Mouse (Mus musculus) forebrain, embryonic 16.5 days (tissue): ENCODE results near the gene Add2. TPM values are rescaled to one million over a fixed set of nuclear protein-coding genes. Genes with fewer than 3 reads are reported as not detected.

Experiments
- ATAC-seq: fragments of 200-750 bp; cut with Nextera tagmentation; 2 replicates; pipeline ENCODE4 v1.8.0; 2017; ENCODE audit warnings: mild to moderate bottlenecking, moderate library complexity
- H3K27ac ChIP-seq: fragments of 300-500 bp; sonication (generic); 2 replicates; pipeline ENCODE4 v1.5.1; 2014; ENCODE audit warnings: low read length, control low read depth
- H3K27me3 ChIP-seq: fragments of 300-500 bp; sonication (generic); replicated peaks from 2 replicates; pipeline ENCODE4 v1.6.1; 2014; ENCODE audit warnings: low read length; ENCODE audit not compliant: control insufficient read depth, insufficient read depth
- H3K36me3 ChIP-seq: fragments of 300-500 bp; sonication (generic); 2 replicates; pipeline ENCODE4 v1.6.1; 2014; ENCODE audit not compliant: control insufficient read depth, insufficient read depth
- H3K4me1 ChIP-seq: fragments of 300-500 bp; sonication (generic); replicated peaks from 2 replicates; pipeline ENCODE4 v1.6.1; 2014; ENCODE audit warnings: low read length; ENCODE audit not compliant: control insufficient read depth, insufficient read depth
- H3K4me2 ChIP-seq: fragments of 300-500 bp; sonication (generic); 2 replicates; pipeline ENCODE4 v1.6.1; 2014; ENCODE audit warnings: mild to moderate bottlenecking, low read length, control low read depth
- H3K4me3 ChIP-seq: fragments of 300-500 bp; sonication (generic); replicated peaks from 2 replicates; pipeline ENCODE4 v1.5.1; 2014; ENCODE audit warnings: mild to moderate bottlenecking, low read length, control low read depth
- H3K9ac ChIP-seq: fragments of 300-500 bp; sonication (generic); replicated peaks from 2 replicates; pipeline ENCODE4 v1.6.1; 2014; ENCODE audit warnings: low read depth, low read length, control low read depth
- H3K9me3 ChIP-seq: fragments of 300-500 bp; sonication (generic); 2 replicates; pipeline ENCODE4 v1.6.1; 2016; ENCODE audit warnings: low read length; ENCODE audit not compliant: control insufficient read depth
- WGBS: fragments of 180-500 bp; shearing (Covaris S2); extraction: QIAGEN DNeasy Blood & Tissue Kit; methylation state at CpG from one replicate; pipeline ENCODE4 v1.1.7; 2014; 5-methylcytosine and 5-hydroxymethylcytosine counted together
- polyA plus RNA-seq: library from polyadenylated mRNA; unstranded; fragments of >200 nt; fragmentation: Nextera tagmentation; extraction: Ambion mirVana; gene quantifications from 2 replicates; pipeline ENCODE4 v1.2.1, GENCODE M21; 2015

Add2 gene
- polyA plus RNA-seq, 1 experiment from 2014 or later: 243 TPM

GRCm38 (mm10) chr6:86103614-86104013 lies 75.1 kb downstream of the Add2 start:
- H3K9ac ChIP-seq: no peak overlapping the region

GRCm38 (mm10) chr6:86104719-86105118 lies 76.2 kb downstream of the Add2 start:
- 67% methylated on average over 4 of the region's 4 CpGs for WGBS
- Histone ChIP-seq H3K4me2 (no peak overlapping the region), H3K4me3 (no peak overlapping the region), H3K36me3 (peaks cover 39% of the 10 kb centered on the region), H3K4me1 (peaks cover 12% of the 10 kb centered on the region), H3K9me3 (no peaks in the 10 kb centered on the region), H3K9ac (no peak overlapping the region), H3K27me3 (no peaks in the 10 kb centered on the region), H3K27ac (no peak overlapping the region)
- no peak for ATAC-seq

More at GRCm38 (mm10) chr6:86103614-86104013, 75.1 kb downstream of the Add2 start:
- H3K9me3 ChIP-seq: no peaks in the 10 kb centered on the region
- H3K27me3 ChIP-seq: no peaks in the 10 kb centered on the region
- no peak for ATAC-seq
- H3K4me3 ChIP-seq: no peak overlapping the region
- 69% methylated on average over 4 of the region's 4 CpGs for WGBS
- peaks cover 37% of the 10 kb centered on the region for H3K36me3 ChIP-seq
- no peak overlapping the region for H3K4me2 ChIP-seq
- peak overlapping the region; percentile 81 for H3K27ac ChIP-seq
- peaks cover 12% of the 10 kb centered on the region for H3K4me1 ChIP-seq

- no peaks in the 10 kb centered on the region for H3K27me3 ChIP-seq
- peaks cover 12% of the 10 kb centered on the region for H3K4me1 ChIP-seq
- 78% methylated on average over 12 of the region's 12 CpGs for WGBS
- H3K27ac ChIP-seq: no peak overlapping the region
- H3K9me3 ChIP-seq: no peaks in the 10 kb centered on the region
- no peak overlapping the region for H3K9ac ChIP-seq
- no peak overlapping the region for H3K4me3 ChIP-seq
- no peak for ATAC-seq
- no peak overlapping the region for H3K4me2 ChIP-seq
- H3K36me3 ChIP-seq: peaks cover 47% of the 10 kb centered on the region
Measured at GRCm38 (mm10) chr6:86106045-86106444, 77.6 kb downstream of the Add2 start.

GRCm38 (mm10) chr6:86107101-86107500 lies 78.6 kb downstream of the Add2 start:
- 94% methylated on average over 4 of the region's 4 CpGs for WGBS
- no peaks in the 10 kb centered on the region for H3K9me3 ChIP-seq
- no peak for ATAC-seq
- H3K4me3 ChIP-seq: no peak overlapping the region
- H3K27ac ChIP-seq: no peak overlapping the region
- H3K36me3 ChIP-seq: peaks cover 51% of the 10 kb centered on the region
- peaks cover 12% of the 10 kb centered on the region for H3K4me1 ChIP-seq
- no peak overlapping the region for H3K4me2 ChIP-seq
- H3K9ac ChIP-seq: no peak overlapping the region
- H3K27me3 ChIP-seq: no peaks in the 10 kb centered on the region

- no peaks in the 10 kb centered on the region for H3K27me3 ChIP-seq
- H3K4me2 ChIP-seq: no peak overlapping the region
- ATAC-seq: no peak
- H3K4me1 ChIP-seq: no peaks in the 10 kb centered on the region
- H3K9me3 ChIP-seq: no peaks in the 10 kb centered on the region
- 96% methylated on average over 3 of the region's 3 CpGs for WGBS
- H3K9ac ChIP-seq: no peak overlapping the region
- no peak overlapping the region for H3K27ac ChIP-seq
- H3K4me3 ChIP-seq: no peak overlapping the region
- H3K36me3 ChIP-seq: peaks cover 51% of the 10 kb centered on the region
Measured at GRCm38 (mm10) chr6:86115843-86116242, 87.4 kb downstream of the Add2 start.

- Histone ChIP-seq H3K9me3 (no peaks in the 10 kb centered on the region), H3K4me1 (no peaks in the 10 kb centered on the region), H3K27me3 (no peaks in the 10 kb centered on the region), H3K36me3 (peaks cover 16% of the 10 kb centered on the region), H3K4me3 (no peak overlapping the region), H3K4me2 (no peak overlapping the region), H3K27ac (no peak overlapping the region), H3K9ac (no peak overlapping the region)
- 90% methylated on average over 4 of the region's 4 CpGs for WGBS
- no peak for ATAC-seq
Measured at GRCm38 (mm10) chr6:86123057-86123456, 94.6 kb downstream of the Add2 start.

GRCm38 (mm10) chr6:86125761-86126160 lies 97.3 kb downstream of the Add2 start:
- H3K36me3 ChIP-seq: no peaks in the 10 kb centered on the region
- H3K4me2 ChIP-seq: no peak overlapping the region
- no peak overlapping the region for H3K9ac ChIP-seq
- no peaks in the 10 kb centered on the region for H3K9me3 ChIP-seq
- WGBS: 79% methylated on average over 4 of the region's 4 CpGs
- no peaks in the 10 kb centered on the region for H3K4me1 ChIP-seq
- H3K27me3 ChIP-seq: no peaks in the 10 kb centered on the region
- ATAC-seq: no peak
- H3K4me3 ChIP-seq: no peak overlapping the region
- no peak overlapping the region for H3K27ac ChIP-seq

- Histone ChIP-seq H3K9me3 (no peaks in the 10 kb centered on the region), H3K9ac (no peak overlapping the region), H3K27me3 (no peaks in the 10 kb centered on the region), H3K36me3 (no peaks in the 10 kb centered on the region), H3K4me3 (no peak overlapping the region), H3K4me2 (no peak overlapping the region), H3K27ac (no peak overlapping the region), H3K4me1 (no peaks in the 10 kb centered on the region)
- WGBS: 57% methylated on average over 2 of the region's 2 CpGs
- ATAC-seq: 0 out of 2 replicates have a peak, but pooled peaks have one; percentile 26
Measured at GRCm38 (mm10) chr6:86126953-86127581, 98.6 kb downstream of the Add2 start.

GRCm38 (mm10) chr6:86128504-86128903 lies 100.0 kb downstream of the Add2 start:
- peak; percentile 24; the same call in 1 of the 2 replicates for ATAC-seq
- Histone ChIP-seq H3K4me1 (no peaks in the 10 kb centered on the region), H3K27ac (no peak overlapping the region), H3K4me2 (no peak overlapping the region), H3K9ac (no peak overlapping the region), H3K36me3 (no peaks in the 10 kb centered on the region), H3K9me3 (no peaks in the 10 kb centered on the region), H3K4me3 (no peak overlapping the region), H3K27me3 (no peaks in the 10 kb centered on the region)
- WGBS: 45% methylated on average over 4 of the region's 4 CpGs
